Mouse (Mus musculus): ENCODE results near the gene Rbfox2.

- TF ChIP-seq CTCF (IDR thresholded peaks at IDR 0.05; ENCODE audit: low read depth, low read length), result no peak
- TF ChIP-seq POLR2A (IDR thresholded peaks at IDR 0.05; ENCODE audit: borderline replicate concordance, low read depth, low read length), result no peak
These were observed 8.2 kb downstream of the Rbfox2 start for GRCm38 (mm10) chr15:77298564-77298963.

Data from bone marrow macrophage, adult 2 months (primary cell).